ENCODE assay signal across 8 mouse cellular contexts in genomic region chr15:25413378-25413901, GRCm38 (mm10). TPM values are rescaled to one million over a fixed set of nuclear protein-coding genes. Genes with fewer than 3 reads are reported as not detected.
DNase-seq lines count a peak whose midpoint lies in the region; ATAC-seq and TF ChIP-seq lines count a peak whose summit lies in the region.

Gene Basp1, minus strand, starts transcription at chr15:25413764.

- peak within 1 kb of the TSS; percentile 80 for H3K9ac ChIP-seq in embryonic facial prominence, embryonic 15.5 days
- H3K9ac ChIP-seq in heart, embryonic 15.5 days, result peak within 1 kb of the TSS; percentile 67
- H3K9ac ChIP-seq in neural tube, embryonic 15.5 days (replicated peaks), result peak within 1 kb of the TSS; percentile 99

- H3K36me3 ChIP-seq in embryonic facial prominence, embryonic 15.5 days, result no peaks in the 10 kb centered on the region
- no peaks in the 10 kb centered on the region for H3K36me3 ChIP-seq in heart, embryonic 15.5 days
- no peaks in the 10 kb centered on the region for H3K36me3 ChIP-seq in neural tube, embryonic 15.5 days

- peak within 1 kb of the TSS; percentile 96 for H3K27ac ChIP-seq in embryonic facial prominence, embryonic 15.5 days (replicated peaks)
- H3K27ac ChIP-seq in heart, embryonic 15.5 days, result peak within 1 kb of the TSS; percentile 35; the same call in 1 of the 2 replicates
- H3K27ac ChIP-seq in neural tube, embryonic 15.5 days (replicated peaks), result peak within 1 kb of the TSS; percentile 99

- no peak for TF ChIP-seq POLR2A in lung, adult 2 months (IDR thresholded peaks at IDR 0.05; ENCODE audit: borderline replicate concordance, extremely low read depth, low read depth, low read length)

- H3K4me3 ChIP-seq in embryonic facial prominence, embryonic 15.5 days (replicated peaks), result peak within 1 kb of the TSS; percentile 81
- peak within 1 kb of the TSS; percentile 79 for H3K4me3 ChIP-seq in heart, embryonic 15.5 days
- H3K4me3 ChIP-seq in lung, adult 2 months (replicated peaks; ENCODE audit: extremely low read depth, low read depth, low read length), result peak within 1 kb of the TSS; percentile 39
- peak within 1 kb of the TSS; percentile 86 for H3K4me3 ChIP-seq in neural tube, embryonic 15.5 days (replicated peaks)

- DNase-seq in 3134 (ENCODE audit: extremely low read depth, insufficient read length, low spot score), result peak; percentile 76
- peak; percentile 21 to 31 for DNase-seq in adrenal gland, adult 18-20 months (ENCODE audit: low spot score in 2 of 2)
- peak; percentile 47 to 55 for DNase-seq in kidney, postnatal 25 days
- DNase-seq in lung, adult 2 months, result peak; percentile 34
- DNase-seq in thymus, postnatal 14 days, result peak; percentile 88

- no peaks in the 10 kb centered on the region for H3K27me3 ChIP-seq in embryonic facial prominence, embryonic 15.5 days
- H3K27me3 ChIP-seq in heart, embryonic 15.5 days, result peaks cover 5% of the 10 kb centered on the region; the same call in 1 of the 2 replicates
- no peaks in the 10 kb centered on the region for H3K27me3 ChIP-seq in neural tube, embryonic 15.5 days (replicated peaks)

- no peak for TF ChIP-seq CTCF in lung, adult 2 months (IDR thresholded peaks at IDR 0.05; ENCODE audit: insufficient read depth, low read length)

- H3K4me1 ChIP-seq in embryonic facial prominence, embryonic 15.5 days, result peaks cover 26% of the 10 kb centered on the region
- H3K4me1 ChIP-seq in heart, embryonic 15.5 days (replicated peaks), result peaks cover 13% of the 10 kb centered on the region
- H3K4me1 ChIP-seq in lung, adult 2 months (ENCODE audit: control insufficient read depth, insufficient read depth, low read length), result peaks cover 8% of the 10 kb centered on the region; the same call in 1 of the 2 replicates
- peaks cover 33% of the 10 kb centered on the region for H3K4me1 ChIP-seq in neural tube, embryonic 15.5 days

- no peaks in the 10 kb centered on the region for H3K9me3 ChIP-seq in embryonic facial prominence, embryonic 15.5 days (replicated peaks)
- no peaks in the 10 kb centered on the region for H3K9me3 ChIP-seq in heart, embryonic 15.5 days (replicated peaks)
- no peaks in the 10 kb centered on the region for H3K9me3 ChIP-seq in neural tube, embryonic 15.5 days (replicated peaks)

- 0% methylated on average over 32 of the region's 60 CpGs for WGBS in embryonic facial prominence, embryonic 15.5 days
- under 1% methylated on average over 38 of the region's 60 CpGs for WGBS in heart, embryonic 15.5 days
- 2% methylated on average over 35 of the region's 60 CpGs for WGBS in lung, adult 2 months
- WGBS in neural tube, embryonic 15.5 days, result 0% methylated on average over 37 of the region's 60 CpGs

- H3K4me2 ChIP-seq in embryonic facial prominence, embryonic 15.5 days (replicated peaks), result peak within 1 kb of the TSS; percentile 96
- H3K4me2 ChIP-seq in heart, embryonic 15.5 days, result peak within 1 kb of the TSS; percentile 95
- peak within 1 kb of the TSS; percentile 80 for H3K4me2 ChIP-seq in neural tube, embryonic 15.5 days

- ATAC-seq in embryonic facial prominence, embryonic 15.5 days (ENCODE audit: insufficient number of reproducible peaks, low FRiP score, low TSS enrichment, low read depth), result peak; percentile 62
- ATAC-seq in heart, embryonic 15.5 days (replicated peaks; ENCODE audit: insufficient number of reproducible peaks, insufficient read depth, low FRiP score, low read depth), result peak; percentile 5; the same call in 1 of the 2 replicates
- ATAC-seq in neural tube, embryonic 15.5 days (ENCODE audit: low FRiP score), result peak; percentile 68

RNA-seq across cellular contexts. Expression of gene Basp1, which starts in this region (rescaled TPM):
- 1 to 10 TPM; 4.5 to 5.9 TPM for total RNA-seq in adrenal gland, adult 18-20 months (2021)
- 56.8 and 61.7 TPM in 2 replicates for polyA plus RNA-seq in embryonic facial prominence, embryonic 15.5 days (2015; fragmentation: Nextera tagmentation; extraction: Ambion mirVana)
- 7.8 and 13.3 TPM in 2 replicates for polyA plus RNA-seq in heart, embryonic 15.5 days (2015; fragmentation: Nextera tagmentation; extraction: Ambion mirVana)
- 4.9 TPM in 2 replicates for polyA plus RNA-seq in lung, adult 2 months (2012; rRNA removed)
- polyA plus RNA-seq in neural tube, embryonic 15.5 days (2015; fragmentation: Nextera tagmentation; extraction: Ambion mirVana), result 215 and 360 TPM in 2 replicates

Comparison
In these comparisons a context has a peak if more than half of its experiments do, and no peak if none do; other contexts are left out.
1. Peak in every context shown above with its lines: DNase-seq, ATAC-seq, H3K4me3 ChIP-seq and H3K27ac ChIP-seq.
2. DNase-seq: peak in every context shown above with its lines; median percentile 88 in thymus, postnatal 14 days; 76 in 3134; 51 in kidney, postnatal 25 days; 34 in lung, adult 2 months; 26 in adrenal gland, adult 18-20 months.
3. ATAC-seq: peak in every context shown above with its lines; median percentile 68 in neural tube, embryonic 15.5 days; 62 in embryonic facial prominence, embryonic 15.5 days; 5 in heart, embryonic 15.5 days.
4. H3K27ac ChIP-seq: peak in every context shown above with its lines; median percentile 99 in neural tube, embryonic 15.5 days; 96 in embryonic facial prominence, embryonic 15.5 days; 35 in heart, embryonic 15.5 days.